Comparison of ENCODE assay signal across 8 mouse cellular contexts in genomic region chr16:10784793-10785370, GRCm38 (mm10). TPM values are rescaled to one million over a fixed set of nuclear protein-coding genes. Genes with fewer than 3 reads are reported as not detected.
DNase-seq lines count a peak whose midpoint lies in the region; ATAC-seq and TF ChIP-seq lines count a peak whose summit lies in the region.

No protein-coding gene starts in this region.

- peak overlapping the region; percentile 71 for H3K4me2 ChIP-seq in hindbrain, embryonic 11.5 days (replicated peaks; ENCODE audit: low read depth, low read length)
- H3K4me2 ChIP-seq in lung, postnatal 0 days (replicated peaks; ENCODE audit: low read depth, low read length), result peak overlapping the region; percentile 98

- peaks cover 15% of the 10 kb centered on the region for H3K27me3 ChIP-seq in hindbrain, embryonic 11.5 days (ENCODE audit: control insufficient read depth, insufficient read depth, low read length)
- H3K27me3 ChIP-seq in lung, postnatal 0 days (replicated peaks; ENCODE audit: insufficient read depth, low read length), result no peaks in the 10 kb centered on the region

- ATAC-seq in hindbrain, embryonic 11.5 days (ENCODE audit: low FRiP score), result peak; percentile 78
- peak; percentile 83 for ATAC-seq in lung, postnatal 0 days

- H3K4me1 ChIP-seq in hindbrain, embryonic 11.5 days (replicated peaks; ENCODE audit: control insufficient read depth, insufficient read depth, low read length), result no peaks in the 10 kb centered on the region; the same call in 1 of the 2 replicates
- H3K4me1 ChIP-seq in lung, postnatal 0 days (ENCODE audit: insufficient read depth, low read depth, low read length), result peaks cover 10% of the 10 kb centered on the region; the same call in 1 of the 2 replicates

- TF ChIP-seq EP300 in lung, postnatal 0 days (IDR thresholded peaks at IDR 0.05), result no peak

- peak overlapping the region; percentile 60 for H3K4me3 ChIP-seq in hindbrain, embryonic 11.5 days (ENCODE audit: low read depth, low read length)
- H3K4me3 ChIP-seq in lung, postnatal 0 days (ENCODE audit: low read depth, low read length), result peak overlapping the region; percentile 81

- H3K36me3 ChIP-seq in hindbrain, embryonic 11.5 days (ENCODE audit: control insufficient read depth, insufficient read depth, low read length), result no peaks in the 10 kb centered on the region
- H3K36me3 ChIP-seq in lung, postnatal 0 days (ENCODE audit: insufficient read depth, low read length), result no peaks in the 10 kb centered on the region

- peak; percentile 98 for DNase-seq in NIH3T3 (ENCODE audit: low read depth)
- peak; percentile 85 for DNase-seq in cerebellum, adult 9-11 months
- peak; percentile 51 to 83 for DNase-seq in frontal cortex, adult 2 months (ENCODE audit: extremely low spot score in 1 of 2, low spot score in 1 of 2)
- DNase-seq in hindbrain, embryonic 11.5 days (ENCODE audit: low spot score), result peak; percentile 96
- peak; percentile 96 to 98 for DNase-seq in layer of hippocampus, postnatal 10 days (ENCODE audit: low spot score in 2 of 2)
- peak; percentile 94 for DNase-seq in lung, postnatal 0 days (ENCODE audit: low spot score)
- DNase-seq in ovary, postnatal 10 days (ENCODE audit: low spot score), result peak; percentile 96
- DNase-seq in thymus, postnatal 10 days (ENCODE audit: low spot score in 2 of 2), result peak; percentile 97 to 100

- WGBS in hindbrain, embryonic 11.5 days, result under 1% methylated on average over 44 of the region's 55 CpGs
- under 1% methylated on average over 37 of the region's 55 CpGs for WGBS in lung, postnatal 0 days

- peak overlapping the region; percentile 53 for H3K9ac ChIP-seq in hindbrain, embryonic 11.5 days (ENCODE audit: low read depth, low read length)
- H3K9ac ChIP-seq in lung, postnatal 0 days (replicated peaks; ENCODE audit: low read depth), result peak overlapping the region; percentile 69

- H3K27ac ChIP-seq in hindbrain, embryonic 11.5 days (ENCODE audit: low read depth, low read length), result peak overlapping the region; percentile 76
- peak overlapping the region; percentile 96 for H3K27ac ChIP-seq in lung, postnatal 0 days (ENCODE audit: low read length)

- no peaks in the 10 kb centered on the region for H3K9me3 ChIP-seq in hindbrain, embryonic 11.5 days (ENCODE audit: control insufficient read depth, low read length)
- no peaks in the 10 kb centered on the region for H3K9me3 ChIP-seq in lung, postnatal 0 days (ENCODE audit: low read length)

- TF ChIP-seq CTCF in lung, postnatal 0 days (IDR thresholded peaks at IDR 0.05), result peak; percentile 90

RNA-seq across cellular contexts. Expression of gene Socs1, which starts 0.5 kb away (rescaled TPM):
- polyA plus RNA-seq in frontal cortex, adult 2 months (2012; rRNA removed), result 0.88 and 1.2 TPM in 2 replicates
- 3.5 and 3.6 TPM in 2 replicates for polyA plus RNA-seq in hindbrain, embryonic 11.5 days (2014; fragmentation: Nextera tagmentation; extraction: Ambion mirVana)
- total RNA-seq in layer of hippocampus, postnatal 10 days (2021), result 1 to 10 TPM; 1.3 to 1.5 TPM
- polyA plus RNA-seq in lung, postnatal 0 days (2015; fragmentation: Nextera tagmentation; extraction: Ambion mirVana), result 9.0 and 13.4 TPM in 2 replicates

RNA-seq across cellular contexts. Expression of gene Tnp2, which starts 3.6 kb away (rescaled TPM):
- not detected in 2 replicates for polyA plus RNA-seq in frontal cortex, adult 2 months (2012; rRNA removed)
- not detected in 2 replicates for polyA plus RNA-seq in hindbrain, embryonic 11.5 days (2014; fragmentation: Nextera tagmentation; extraction: Ambion mirVana)
- not detected for total RNA-seq in layer of hippocampus, postnatal 10 days (2021)
- polyA plus RNA-seq in lung, postnatal 0 days (2015; fragmentation: Nextera tagmentation; extraction: Ambion mirVana), result not detected in 2 replicates

RNA-seq across cellular contexts. Expression of gene Prm3, which starts 5.8 kb away (rescaled TPM):
- polyA plus RNA-seq in frontal cortex, adult 2 months (2012; rRNA removed), result not detected in 2 replicates
- not detected in 2 replicates for polyA plus RNA-seq in hindbrain, embryonic 11.5 days (2014; fragmentation: Nextera tagmentation; extraction: Ambion mirVana)
- not detected for total RNA-seq in layer of hippocampus, postnatal 10 days (2021)
- polyA plus RNA-seq in lung, postnatal 0 days (2015; fragmentation: Nextera tagmentation; extraction: Ambion mirVana), result not detected in 2 replicates

RNA-seq across cellular contexts. Expression of gene Prm2, which starts 11.1 kb away (rescaled TPM):
- polyA plus RNA-seq in frontal cortex, adult 2 months (2012; rRNA removed), result not detected in 2 replicates
- not detected in 2 replicates for polyA plus RNA-seq in hindbrain, embryonic 11.5 days (2014; fragmentation: Nextera tagmentation; extraction: Ambion mirVana)
- not detected for total RNA-seq in layer of hippocampus, postnatal 10 days (2021)
- not detected in 2 replicates for polyA plus RNA-seq in lung, postnatal 0 days (2015; fragmentation: Nextera tagmentation; extraction: Ambion mirVana)

RNA-seq across cellular contexts. Expression of gene Prm1, which starts 20.8 kb away (rescaled TPM):
- polyA plus RNA-seq in frontal cortex, adult 2 months (2012; rRNA removed), result not detected in 2 replicates
- not detected in 2 replicates for polyA plus RNA-seq in hindbrain, embryonic 11.5 days (2014; fragmentation: Nextera tagmentation; extraction: Ambion mirVana)
- total RNA-seq in layer of hippocampus, postnatal 10 days (2021), result not detected
- polyA plus RNA-seq in lung, postnatal 0 days (2015; fragmentation: Nextera tagmentation; extraction: Ambion mirVana), result not detected in 2 replicates

Comparison
In these comparisons a context has a peak if more than half of its experiments do, and no peak if none do; other contexts are left out.
1. Peak in every context shown above with its lines: DNase-seq, ATAC-seq, H3K4me3 ChIP-seq and H3K27ac ChIP-seq.